In the genomic region with DNA sequence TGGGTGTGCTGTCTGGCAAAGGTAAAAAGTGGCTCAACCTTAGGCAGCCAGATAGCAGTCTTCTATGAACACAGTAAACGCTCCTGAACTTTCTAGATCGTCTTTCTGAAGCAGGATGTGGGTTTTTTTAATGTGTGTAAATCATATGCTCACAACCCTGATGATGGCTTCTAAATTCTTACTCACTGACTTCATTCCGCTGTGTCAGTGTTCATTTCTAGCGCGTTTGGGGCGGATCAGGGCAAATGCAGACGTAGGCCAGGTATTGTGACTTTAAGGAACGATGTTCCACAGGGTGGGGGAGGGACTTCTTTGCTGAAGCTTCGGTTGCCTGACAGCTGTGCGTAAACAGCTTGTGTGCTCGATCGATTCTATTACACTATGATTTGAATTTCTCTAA, we compare ENCODE assay signal across 9 mouse cellular contexts. TPM values are rescaled to one million over a fixed set of nuclear protein-coding genes. Genes with fewer than 3 reads are reported as not detected.
A peak's percentile ranks its signal among the peaks of the same experiment; 100 is the strongest.
DNase-seq lines count a peak whose midpoint lies in the region; ATAC-seq and TF ChIP-seq lines count a peak whose summit lies in the region.
"Had no signal": no experiment of that assay in that cellular context is flagged by ENCODE, and none has a peak within 500 bp of the region (broad histone marks: within the 10 kb centered on the region; RNA-seq: fewer than 3 reads in every experiment).

No protein-coding gene starts in this region.

- H3K4me1 ChIP-seq in liver, postnatal 0 days (ENCODE audit: insufficient read depth), result peaks cover 2% of the 10 kb centered on the region; the same call in 1 of the 2 replicates
- peaks cover 7% of the 10 kb centered on the region; the same call in 1 of the 2 replicates for H3K4me1 ChIP-seq in liver, embryonic 12.5 days
- H3K4me1 ChIP-seq in megakaryocyte, embryonic 14.5 days, result peaks cover 20% of the 10 kb centered on the region

- no peak overlapping the region; the same call in 1 of the 2 replicates for H3K9ac ChIP-seq in liver, postnatal 0 days (replicated peaks)
- H3K9ac ChIP-seq in liver, embryonic 12.5 days, result no peak overlapping the region
- H3K9ac ChIP-seq: forebrain, postnatal 0 days had no signal

- no peaks in the 10 kb centered on the region for H3K27me3 ChIP-seq in liver, postnatal 0 days (ENCODE audit: insufficient read depth, low read length)
- peaks cover 32% of the 10 kb centered on the region; the same call in 1 of the 2 replicates for H3K27me3 ChIP-seq in liver, embryonic 12.5 days (replicated peaks)
- no peaks in the 10 kb centered on the region for H3K27me3 ChIP-seq in Patski
- H3K27me3 ChIP-seq in megakaryocyte, embryonic 14.5 days (replicated peaks), result peaks cover 5% of the 10 kb centered on the region

- no peak for TF ChIP-seq EP300 in liver, postnatal 0 days (IDR thresholded peaks at IDR 0.05; ENCODE audit: low read depth)

- POLR2A ChIA-PET in Patski (lab: Charles Lee), result interaction anchor here (1.2 to 3.9 kb wide), 3 partner anchors 20 to 92 kb away, joined by 3 to 21 read pairs (median 5); no protein-coding TSS in a partner anchor

- in situ Hi-C loops in Patski (cut with MboI; ENCODE audit: low pct_unique_long_range_greater_than_20kb), result loop anchor here (5.0 kb wide), 2 partner anchors 34 to 91 kb away; no protein-coding TSS in a partner anchor

- CTCF ChIA-PET in Patski (lab: Charles Lee), result interaction anchor here (0.7 to 9.8 kb wide), 25 partner anchors 9 to 142 kb away, joined by 3 to 157 read pairs (median 4); no protein-coding TSS in a partner anchor

- 33% methylated on average over 12 of the region's 12 CpGs for WGBS in liver, postnatal 0 days (ENCODE audit: insufficient replicate concordance)
- 37% methylated on average over 12 of the region's 12 CpGs for WGBS in liver, embryonic 12.5 days (ENCODE audit: insufficient replicate concordance)

- H3K4me3 ChIP-seq in liver, postnatal 0 days (ENCODE audit: low read depth, low read length), result no peak overlapping the region
- no peak overlapping the region for H3K4me3 ChIP-seq in liver, embryonic 12.5 days
- peak overlapping the region; percentile 10 for H3K4me3 ChIP-seq in megakaryocyte, embryonic 14.5 days (replicated peaks)

- no peak for TF ChIP-seq CTCF in liver, postnatal 0 days (IDR thresholded peaks at IDR 0.05; ENCODE audit: low read depth)
- TF ChIP-seq CTCF in Patski (IDR thresholded peaks at IDR 0.05), result no peak

- ATAC-seq in liver, postnatal 0 days, result peak; percentile 9; the same call in 1 of the 2 replicates
- no peak for ATAC-seq in liver, embryonic 12.5 days
- peak; percentile 77 for ATAC-seq in Patski

- DNase-seq in liver, postnatal 0 days, result no peak
- DNase-seq in Patski (ENCODE audit: low read depth, low spot score), result no peak
- DNase-seq in thymus, postnatal 36 days, result peak; percentile 26 to 54
- DNase-seq in layer of hippocampus, postnatal 10 days (ENCODE audit: low spot score in 2 of 2), result no peak
- no peak for DNase-seq in embryo, embryonic 9.5 days (ENCODE audit: extremely low spot score)

- H3K9me3 ChIP-seq in liver, postnatal 0 days (ENCODE audit: low read length), result no peaks in the 10 kb centered on the region
- H3K9me3 ChIP-seq in liver, embryonic 12.5 days (replicated peaks), result no peaks in the 10 kb centered on the region
- H3K9me3 ChIP-seq in megakaryocyte, embryonic 14.5 days, result no peaks in the 10 kb centered on the region

- H3K36me3 ChIP-seq in liver, postnatal 0 days (replicated peaks; ENCODE audit: insufficient read depth, low read length), result no peaks in the 10 kb centered on the region
- no peaks in the 10 kb centered on the region for H3K36me3 ChIP-seq in liver, embryonic 12.5 days
- no peaks in the 10 kb centered on the region for H3K36me3 ChIP-seq in megakaryocyte, embryonic 14.5 days (replicated peaks; ENCODE audit: low read length)

- no peak overlapping the region for H3K4me2 ChIP-seq in liver, postnatal 0 days (ENCODE audit: low read depth, low read length)
- no peak overlapping the region for H3K4me2 ChIP-seq in liver, embryonic 12.5 days

- no peak overlapping the region for H3K27ac ChIP-seq in liver, postnatal 0 days (ENCODE audit: low read depth)
- no peak overlapping the region for H3K27ac ChIP-seq in liver, embryonic 12.5 days
- H3K27ac ChIP-seq: left cerebral cortex, adult 2 months had no signal

RNA-seq across cellular contexts. Expression of a gene that starts 6.5 kb away (rescaled TPM):
- polyA plus RNA-seq in liver, postnatal 0 days (2015; fragmentation: Nextera tagmentation; extraction: Ambion mirVana), result 127 and 137 TPM in 2 replicates
- polyA plus RNA-seq in liver, embryonic 12.5 days (2016; fragmentation: Nextera tagmentation; extraction: Ambion mirVana), result 24.0 and 27.6 TPM in 2 replicates
- 311 TPM for polyA plus RNA-seq in Patski (2021)
- 3.4 and 10.7 TPM in 2 replicates for polyA plus RNA-seq in megakaryocyte, embryonic 14.5 days (2012; ENCODE audit: insufficient read depth, low replicate concordance)
- total RNA-seq in layer of hippocampus, postnatal 10 days (2021), result 100 to 1,000 TPM; 185 to 197 TPM

Comparison
In these comparisons a context has a peak if more than half of its experiments do, and no peak if none do; other contexts are left out.
1. DNase-seq: peak in thymus, postnatal 36 days (2 of 2); none in liver, postnatal 0 days (single experiment), Patski (single experiment), layer of hippocampus, postnatal 10 days (0 of 2) and embryo, embryonic 9.5 days (single experiment).